Mouse (Mus musculus): ENCODE data around the gene Ssbp4.

DNA sequence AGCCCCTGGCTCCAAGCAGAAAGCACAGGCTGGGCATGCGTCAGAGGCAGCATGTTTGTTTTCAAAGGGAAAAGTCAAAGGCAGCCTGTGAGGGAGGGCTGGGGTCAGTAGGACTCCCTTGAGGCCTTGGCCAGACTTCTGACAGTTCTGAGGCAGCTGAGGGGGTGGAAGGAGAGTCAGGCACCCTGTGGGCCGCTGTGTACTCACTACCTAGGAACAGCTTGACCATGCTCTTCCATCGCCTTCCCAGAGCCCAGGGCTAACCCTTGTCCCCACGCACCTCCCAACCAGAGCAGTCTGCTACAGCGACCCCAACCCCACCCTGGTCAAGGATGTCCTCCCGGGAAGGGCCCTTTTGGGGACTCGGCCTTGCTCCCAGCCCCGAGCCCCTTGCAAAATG lies 15.5 kb downstream of the Ssbp4 start:
- no peak for TF ChIP-seq MAFK (IDR thresholded peaks at IDR 0.05; ENCODE audit: insufficient read depth, low read depth, low read length)
- no peak for TF ChIP-seq ZC3H11A (IDR thresholded peaks at IDR 0.05; ENCODE audit: borderline replicate concordance, low read depth, low read length)
- TF ChIP-seq ZNF384 (IDR thresholded peaks at IDR 0.05; ENCODE audit: low read depth, low read length) = no peak

Data from ES-E14 (cell line).